Mouse (Mus musculus): ENCODE results near the gene Plxdc1. TPM values are rescaled to one million over a fixed set of nuclear protein-coding genes. Genes with fewer than 3 reads are reported as not detected.
A peak's percentile ranks its signal among the peaks of the same experiment; 100 is the strongest.

Plxdc1 gene
- polyA plus RNA-seq, 1 experiment from 2014 or later = 0.18 TPM

DNA sequence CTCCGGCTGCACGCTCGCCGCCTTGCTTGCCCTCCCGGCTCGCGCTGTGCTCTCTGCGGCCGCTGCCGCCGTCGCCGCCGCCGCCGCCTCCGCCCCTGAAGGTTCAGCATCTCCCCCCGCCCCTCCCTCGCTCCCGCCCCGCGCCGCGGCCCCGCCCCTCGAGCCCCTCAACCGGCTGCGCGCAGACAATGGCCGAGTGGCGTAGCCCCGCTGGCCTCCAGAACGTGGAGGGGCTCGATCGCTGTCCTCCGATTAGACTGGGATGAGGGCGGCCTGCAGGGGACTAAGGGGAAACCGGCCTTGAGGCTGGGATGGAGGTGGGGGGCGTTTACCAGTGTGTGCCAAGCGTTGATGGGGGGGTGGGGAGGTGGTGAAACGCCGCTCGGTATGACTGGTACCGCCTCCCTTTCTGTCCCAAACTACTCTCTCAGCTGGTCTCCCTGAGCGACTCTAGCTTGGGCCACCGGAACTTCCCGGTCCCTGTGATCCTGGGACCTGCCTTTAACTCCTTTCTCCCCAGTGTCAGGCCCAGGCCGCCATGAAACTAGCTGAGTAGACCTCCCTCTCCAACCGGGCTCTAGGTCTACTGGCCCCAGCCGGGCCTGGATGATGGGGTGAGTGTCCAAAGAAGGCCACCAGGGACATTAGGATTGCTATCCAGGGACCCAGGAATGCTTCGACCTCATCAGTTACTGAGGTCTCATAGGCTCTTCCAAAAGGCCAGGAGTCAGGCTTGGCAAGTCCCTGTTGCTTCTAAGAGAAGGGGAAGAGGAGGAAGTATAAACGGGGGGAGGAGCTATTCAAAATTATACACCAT is 36.5 kb upstream of the Plxdc1 start, which contains the start of gene Cacnb1:
TSS of gene Cacnb1 (minus strand) at position 480 of the 817 bp plus-strand sequence.
- Histone ChIP-seq H3K4me2 (peak within 1 kb of the TSS; percentile 63), H3K4me1 (peaks cover 51% of the 10 kb centered on the region), H3K4me3 (peak within 1 kb of the TSS; percentile 91), H3K9ac (peak within 1 kb of the TSS; percentile 92), H3K27ac (peak within 1 kb of the TSS; percentile 92), H3K36me3 (peaks cover 12% of the 10 kb centered on the region), H3K9me3 (no peaks in the 10 kb centered on the region), H3K27me3 (no peaks in the 10 kb centered on the region)
- ATAC-seq (ENCODE audit: insufficient number of reproducible peaks, insufficient read depth, low FRiP score, low TSS enrichment, low read depth) = peak; percentile 26
- 1% methylated on average over 52 of the region's 52 CpGs for WGBS

DNA sequence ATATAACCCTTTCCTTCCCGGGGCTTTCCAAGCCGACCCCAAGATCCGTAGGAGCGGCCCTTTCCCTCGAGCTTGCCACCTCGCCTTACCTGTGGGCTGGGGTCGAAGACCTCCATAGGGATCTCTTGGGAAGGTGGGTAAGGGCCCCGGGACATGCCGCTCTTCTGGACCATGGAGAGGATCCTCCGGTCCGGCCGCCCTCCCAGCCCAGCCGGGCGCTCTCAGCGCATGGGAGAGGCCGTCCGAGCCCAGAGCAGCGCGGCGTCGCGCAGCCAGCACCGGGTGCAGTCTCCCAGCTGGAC is 36.0 kb upstream of the Plxdc1 start:
- WGBS = 0% methylated on average over 23 of the region's 23 CpGs

DNA sequence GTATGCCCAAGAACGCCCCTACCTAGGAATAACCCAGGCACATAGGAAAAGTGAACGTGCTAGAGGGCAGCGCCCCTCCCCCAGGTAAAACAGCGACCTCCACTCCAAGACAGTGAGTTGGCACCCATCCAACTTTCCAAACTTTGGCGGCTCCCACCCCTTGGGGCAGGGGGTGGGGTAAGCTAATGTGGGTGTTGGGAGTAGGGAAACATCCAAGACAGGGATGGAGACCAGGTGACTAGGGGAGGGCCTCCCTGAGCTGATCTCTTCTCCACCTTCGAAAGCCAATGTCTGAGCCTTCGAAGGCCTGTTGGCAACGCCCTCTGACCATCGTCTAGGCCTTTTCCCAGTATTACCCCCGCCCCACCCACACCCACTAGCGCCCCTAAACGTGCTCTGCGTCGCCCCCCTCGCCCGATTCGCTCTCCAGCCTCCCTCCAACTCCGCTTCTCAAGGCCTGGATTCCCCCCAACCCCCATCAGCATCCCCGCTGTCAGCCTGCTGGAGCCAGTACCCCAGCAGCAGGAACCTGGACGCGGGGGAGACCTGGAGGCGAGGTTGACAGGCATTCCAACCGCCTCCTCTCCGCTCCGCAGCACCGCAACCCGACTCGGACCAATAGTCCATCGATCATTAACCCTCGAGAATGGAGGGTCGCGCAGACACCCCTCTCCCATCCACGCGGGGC is 35.5 kb upstream of the Plxdc1 start:
- Histone ChIP-seq H3K4me2 (peak overlapping the region; percentile 63), H3K27ac (peak overlapping the region; percentile 92), H3K4me3 (peak overlapping the region; percentile 91), H3K4me1 (peaks cover 48% of the 10 kb centered on the region), H3K9me3 (no peaks in the 10 kb centered on the region), H3K27me3 (no peaks in the 10 kb centered on the region), H3K9ac (peak overlapping the region; percentile 92), H3K36me3 (peaks cover 22% of the 10 kb centered on the region)
- 3% methylated on average over 34 of the region's 34 CpGs for WGBS
- ATAC-seq (ENCODE audit: insufficient number of reproducible peaks, insufficient read depth, low FRiP score, low TSS enrichment, low read depth) = peak; percentile 38

More for the DNA sequence above, 36.0 kb upstream of the Plxdc1 start:
- Histone ChIP-seq H3K27me3 (no peaks in the 10 kb centered on the region), H3K9ac (peak overlapping the region; percentile 92), H3K27ac (peak overlapping the region; percentile 92), H3K4me1 (peaks cover 48% of the 10 kb centered on the region), H3K4me2 (peak overlapping the region; percentile 63), H3K9me3 (no peaks in the 10 kb centered on the region), H3K4me3 (peak overlapping the region; percentile 91), H3K36me3 (peaks cover 17% of the 10 kb centered on the region)
- ATAC-seq (ENCODE audit: insufficient number of reproducible peaks, insufficient read depth, low FRiP score, low TSS enrichment, low read depth) = peak; percentile 11; the same call in 1 of the 2 replicates

GRCm38 (mm10) chr11:98021118-98021517 is 34.9 kb upstream of the Plxdc1 start:
- Histone ChIP-seq H3K9ac (peak overlapping the region; percentile 92), H3K4me1 (peaks cover 48% of the 10 kb centered on the region), H3K36me3 (peaks cover 28% of the 10 kb centered on the region), H3K9me3 (no peaks in the 10 kb centered on the region), H3K27ac (peak overlapping the region; percentile 92), H3K4me2 (peak overlapping the region; percentile 63), H3K27me3 (no peaks in the 10 kb centered on the region), H3K4me3 (peak overlapping the region; percentile 91)
- ATAC-seq (ENCODE audit: insufficient number of reproducible peaks, insufficient read depth, low FRiP score, low TSS enrichment, low read depth) = no peak
- 57% methylated on average over 2 of the region's 2 CpGs for WGBS

DNA sequence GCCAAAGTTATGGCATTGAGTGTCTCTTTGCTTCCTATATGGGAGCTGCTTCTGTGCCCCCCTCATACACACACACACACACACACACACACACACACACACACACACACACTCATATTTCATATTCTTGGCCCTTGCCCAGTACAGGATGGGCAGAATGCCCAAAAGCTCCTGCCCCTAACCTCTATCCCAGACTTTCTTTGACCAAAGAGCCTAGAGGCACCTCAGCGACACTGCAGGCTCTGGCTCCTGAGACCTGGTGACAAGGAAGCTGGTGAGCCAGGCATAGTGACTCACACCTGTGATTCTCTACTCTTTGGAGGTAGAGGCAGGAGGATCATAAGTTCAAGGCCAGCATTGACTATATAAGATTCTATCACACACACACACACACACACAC is 34.5 kb upstream of the Plxdc1 start:
- WGBS = 52% methylated on average over 1 of the region's 1 CpGs
- Histone ChIP-seq H3K36me3 (peaks cover 32% of the 10 kb centered on the region), H3K9ac (peak overlapping the region; percentile 32; the same call in 1 of the 2 replicates), H3K27me3 (no peaks in the 10 kb centered on the region), H3K4me2 (peak overlapping the region; percentile 63), H3K27ac (peak overlapping the region; percentile 92), H3K4me3 (peak overlapping the region; percentile 91), H3K9me3 (no peaks in the 10 kb centered on the region), H3K4me1 (peaks cover 44% of the 10 kb centered on the region)
- no peak for ATAC-seq (ENCODE audit: insufficient number of reproducible peaks, insufficient read depth, low FRiP score, low TSS enrichment, low read depth)

GRCm38 (mm10) chr11:98019883-98020610 is 33.8 kb upstream of the Plxdc1 start:
- WGBS = 22% methylated on average over 8 of the region's 8 CpGs
- no peak for ATAC-seq (ENCODE audit: insufficient number of reproducible peaks, insufficient read depth, low FRiP score, low TSS enrichment, low read depth)
- no peaks in the 10 kb centered on the region for H3K27me3 ChIP-seq
- H3K4me3 ChIP-seq = peak overlapping the region; percentile 15; the same call in 1 of the 2 replicates
- peak overlapping the region; percentile 63 for H3K4me2 ChIP-seq
- peak overlapping the region; percentile 72 for H3K27ac ChIP-seq
- peaks cover 39% of the 10 kb centered on the region for H3K36me3 ChIP-seq
- no peaks in the 10 kb centered on the region for H3K9me3 ChIP-seq
- peaks cover 41% of the 10 kb centered on the region for H3K4me1 ChIP-seq
- H3K9ac ChIP-seq = peak overlapping the region; percentile 32; the same call in 1 of the 2 replicates

DNA sequence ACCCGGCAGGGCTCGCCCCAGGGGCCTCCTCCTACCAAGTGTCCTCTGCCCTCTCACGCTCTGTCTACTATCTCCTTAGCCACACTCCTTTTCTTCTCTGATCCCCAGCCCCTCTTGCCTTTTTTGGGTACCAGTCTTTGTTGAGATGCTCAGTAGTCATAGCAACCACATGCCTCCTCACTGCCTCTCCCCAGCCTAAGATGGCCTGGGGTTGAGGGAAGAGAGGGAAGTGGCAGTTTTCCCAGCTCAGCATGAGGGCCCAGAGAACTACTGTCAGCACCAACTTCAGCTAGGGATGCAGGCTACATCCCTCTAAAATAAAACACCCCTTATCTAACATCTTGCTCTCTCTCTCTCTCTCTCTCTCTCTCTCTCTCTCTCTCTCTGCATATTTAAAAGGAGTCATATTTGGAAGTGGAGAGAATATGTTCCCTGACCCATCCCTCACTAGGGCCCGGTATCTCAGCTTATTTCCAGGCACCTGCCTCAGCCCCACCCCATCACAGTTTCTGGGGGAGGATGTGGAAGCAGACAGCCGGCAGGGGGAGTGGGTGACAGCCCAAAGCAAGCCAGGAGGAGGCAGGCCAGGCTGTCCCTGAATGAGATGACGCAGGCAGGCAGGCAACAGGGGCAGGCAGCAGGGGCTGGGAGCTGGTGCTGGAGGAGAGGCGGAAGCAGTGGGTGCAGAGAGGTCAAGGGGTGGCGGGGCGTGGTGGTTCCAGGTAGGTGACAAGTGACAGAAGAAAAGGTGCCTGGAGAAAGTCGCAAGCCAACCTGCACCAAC is 32.8 kb upstream of the Plxdc1 start:
- H3K4me3 ChIP-seq = no peak overlapping the region
- H3K4me2 ChIP-seq = no peak overlapping the region
- H3K36me3 ChIP-seq = peaks cover 47% of the 10 kb centered on the region
- H3K27ac ChIP-seq = no peak overlapping the region
- H3K4me1 ChIP-seq = peaks cover 41% of the 10 kb centered on the region
- no peaks in the 10 kb centered on the region for H3K9me3 ChIP-seq
- WGBS = 42% methylated on average over 10 of the region's 10 CpGs
- no peaks in the 10 kb centered on the region for H3K27me3 ChIP-seq
- peak overlapping the region; percentile 32; the same call in 1 of the 2 replicates for H3K9ac ChIP-seq
- no peak for ATAC-seq (ENCODE audit: insufficient number of reproducible peaks, insufficient read depth, low FRiP score, low TSS enrichment, low read depth)

GRCm38 (mm10) chr11:98018222-98018621 is 32.0 kb upstream of the Plxdc1 start:
- no peak for ATAC-seq (ENCODE audit: insufficient number of reproducible peaks, insufficient read depth, low FRiP score, low TSS enrichment, low read depth)
- Histone ChIP-seq H3K4me1 (peaks cover 37% of the 10 kb centered on the region), H3K9ac (no peak overlapping the region), H3K36me3 (peaks cover 51% of the 10 kb centered on the region), H3K4me2 (no peak overlapping the region), H3K27me3 (no peaks in the 10 kb centered on the region), H3K9me3 (no peaks in the 10 kb centered on the region), H3K4me3 (no peak overlapping the region), H3K27ac (no peak overlapping the region)
- WGBS = 45% methylated on average over 6 of the region's 6 CpGs

DNA sequence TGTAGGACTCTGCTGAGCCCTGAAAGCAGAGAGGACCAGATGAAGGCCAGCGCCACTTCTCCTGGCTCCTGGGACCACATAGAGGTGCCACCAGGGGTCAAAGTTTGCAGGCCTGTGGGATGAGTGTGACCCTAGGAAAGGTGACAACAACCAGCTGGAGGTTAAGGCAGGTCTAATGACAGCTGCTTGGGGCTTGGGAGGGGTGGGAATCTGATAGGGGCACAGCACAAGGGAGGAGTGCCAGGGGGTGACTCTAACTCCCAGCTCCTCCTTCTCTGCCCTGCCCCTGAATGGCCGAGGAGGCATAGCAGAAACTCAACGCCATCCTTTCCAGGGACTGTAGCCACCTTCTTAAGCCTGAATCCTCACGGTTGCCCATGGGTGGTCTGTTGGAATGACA is 30.6 kb upstream of the Plxdc1 start:
- WGBS = 77% methylated on average over 4 of the region's 4 CpGs
- no peak for ATAC-seq (ENCODE audit: insufficient number of reproducible peaks, insufficient read depth, low FRiP score, low TSS enrichment, low read depth)
- Histone ChIP-seq H3K4me1 (peaks cover 34% of the 10 kb centered on the region), H3K27me3 (no peaks in the 10 kb centered on the region), H3K4me2 (no peak overlapping the region), H3K9me3 (no peaks in the 10 kb centered on the region), H3K4me3 (no peak overlapping the region), H3K9ac (no peak overlapping the region), H3K36me3 (peaks cover 63% of the 10 kb centered on the region), H3K27ac (no peak overlapping the region)

- Histone ChIP-seq H3K9ac (no peak overlapping the region), H3K4me1 (peaks cover 27% of the 10 kb centered on the region), H3K27me3 (no peaks in the 10 kb centered on the region), H3K4me3 (no peak overlapping the region), H3K36me3 (peaks cover 67% of the 10 kb centered on the region), H3K9me3 (no peaks in the 10 kb centered on the region), H3K27ac (no peak overlapping the region), H3K4me2 (no peak overlapping the region)
- 96% methylated on average over 5 of the region's 5 CpGs for WGBS
- ATAC-seq (ENCODE audit: insufficient number of reproducible peaks, insufficient read depth, low FRiP score, low TSS enrichment, low read depth) = no peak
Measured at GRCm38 (mm10) chr11:98016177-98016576, 29.9 kb upstream of the Plxdc1 start.

GRCm38 (mm10) chr11:98012831-98013230 is 26.6 kb upstream of the Plxdc1 start:
- H3K9ac ChIP-seq = no peak overlapping the region
- no peaks in the 10 kb centered on the region; the same call in 1 of the 2 replicates for H3K4me1 ChIP-seq
- no peak overlapping the region for H3K27ac ChIP-seq
- H3K36me3 ChIP-seq = peaks cover 90% of the 10 kb centered on the region
- 82% methylated on average over 10 of the region's 10 CpGs for WGBS
- no peak for ATAC-seq (ENCODE audit: insufficient number of reproducible peaks, insufficient read depth, low FRiP score, low TSS enrichment, low read depth)
- no peaks in the 10 kb centered on the region for H3K27me3 ChIP-seq
- H3K9me3 ChIP-seq = no peaks in the 10 kb centered on the region
- H3K4me3 ChIP-seq = no peak overlapping the region
- H3K4me2 ChIP-seq = no peak overlapping the region
